9 mouse cellular contexts compared by ENCODE assay signal in genomic region chr4:132345843-132346212, GRCm38 (mm10). TPM values are rescaled to one million over a fixed set of nuclear protein-coding genes. Genes with fewer than 3 reads are reported as not detected.
DNase-seq lines count a peak whose midpoint lies in the region; ATAC-seq and TF ChIP-seq lines count a peak whose summit lies in the region.
"Had no signal": no experiment of that assay in that cellular context is flagged by ENCODE, and none has a peak within 500 bp of the region (broad histone marks: within the 10 kb centered on the region; RNA-seq: fewer than 3 reads in every experiment).

No protein-coding gene starts in this region.

- no peaks in the 10 kb centered on the region for H3K9me3 ChIP-seq in forebrain, embryonic 11.5 days (ENCODE audit: control insufficient read depth, low read length)
- no peaks in the 10 kb centered on the region for H3K9me3 ChIP-seq in limb, embryonic 12.5 days

- peak; percentile 54 for ATAC-seq in forebrain, embryonic 11.5 days (replicated peaks; ENCODE audit: low FRiP score)
- no peak for ATAC-seq in limb, embryonic 12.5 days (ENCODE audit: insufficient number of reproducible peaks, insufficient read depth, low FRiP score, low TSS enrichment, low read depth)

- no peak overlapping the region for H3K9ac ChIP-seq in forebrain, embryonic 11.5 days (ENCODE audit: low read length)
- no peak overlapping the region for H3K9ac ChIP-seq in limb, embryonic 12.5 days (replicated peaks)

- TF ChIP-seq POLR2A in olfactory bulb, adult 2 months (IDR thresholded peaks at IDR 0.05; ENCODE audit: insufficient read depth, low read depth, low read length) = no peak

- H3K36me3 ChIP-seq in forebrain, embryonic 11.5 days (ENCODE audit: control insufficient read depth, insufficient read depth, low read length) = no peaks in the 10 kb centered on the region
- H3K36me3 ChIP-seq in limb, embryonic 12.5 days = peaks cover 9% of the 10 kb centered on the region; the same call in 1 of the 2 replicates

- no peak for DNase-seq in layer of hippocampus, adult 2 months (ENCODE audit: low spot score in 2 of 2)
- no peak for DNase-seq in layer of hippocampus, adult 9-11 months
- DNase-seq in forebrain, embryonic 11.5 days (ENCODE audit: low spot score) = no peak
- no peak for DNase-seq in adrenal gland, postnatal 14 days
- DNase-seq in frontal cortex, postnatal 14 days (ENCODE audit: low spot score in 2 of 2) = no peak
- no peak for DNase-seq in lung, postnatal 25 days (ENCODE audit: low spot score)

- no peaks in the 10 kb centered on the region for H3K27me3 ChIP-seq in forebrain, embryonic 11.5 days (ENCODE audit: control insufficient read depth, insufficient read depth, low read length)
- H3K27me3 ChIP-seq in limb, embryonic 12.5 days = no peaks in the 10 kb centered on the region

- 0 out of 2 replicates have a peak overlapping the region, but pooled peaks have one; percentile 78 for H3K4me2 ChIP-seq in forebrain, embryonic 11.5 days (ENCODE audit: low read depth, low read length, severe bottlenecking)
- H3K4me2 ChIP-seq in limb, embryonic 12.5 days = peak overlapping the region; percentile 88; the same call in 1 of the 2 replicates

- peaks cover 2% of the 10 kb centered on the region; the same call in 1 of the 2 replicates for H3K4me1 ChIP-seq in forebrain, embryonic 11.5 days (replicated peaks; ENCODE audit: control insufficient read depth, insufficient read depth, low read length)
- H3K4me1 ChIP-seq in limb, embryonic 12.5 days (replicated peaks) = peaks cover 19% of the 10 kb centered on the region
- H3K4me1 ChIP-seq in olfactory bulb, adult 2 months (ENCODE audit: control insufficient read depth, insufficient read depth, low read length) = peaks cover 7% of the 10 kb centered on the region; the same call in 1 of the 2 replicates

- peak overlapping the region; percentile 72 for H3K4me3 ChIP-seq in layer of hippocampus, adult 2 months
- peak overlapping the region; percentile 82 for H3K4me3 ChIP-seq in forebrain, embryonic 11.5 days (ENCODE audit: low read depth, low read length)
- H3K4me3 ChIP-seq in limb, embryonic 12.5 days (replicated peaks) = peak overlapping the region; percentile 79
- H3K4me3 ChIP-seq in olfactory bulb, adult 2 months (ENCODE audit: insufficient read depth, low read depth, low read length) = peak overlapping the region; percentile 79

- peak overlapping the region; percentile 90 for H3K27ac ChIP-seq in layer of hippocampus, adult 2 months
- no peak overlapping the region for H3K27ac ChIP-seq in forebrain, embryonic 11.5 days (ENCODE audit: low read depth, low read length)
- no peak overlapping the region for H3K27ac ChIP-seq in limb, embryonic 12.5 days
- H3K27ac ChIP-seq in olfactory bulb, adult 2 months (ENCODE audit: insufficient read depth, low read depth, low read length) = no peak overlapping the region

- TF ChIP-seq CTCF in layer of hippocampus, adult 2 months (conservative IDR thresholded peaks at IDR 0.05) = no peak
- TF ChIP-seq CTCF in olfactory bulb, adult 2 months (IDR thresholded peaks at IDR 0.05; ENCODE audit: insufficient read depth, low read depth, low read length) = no peak

- WGBS in forebrain, embryonic 11.5 days = 45% methylated on average over 5 of the region's 5 CpGs
- WGBS in limb, embryonic 12.5 days = 47% methylated on average over 5 of the region's 5 CpGs
- 42% methylated on average over 5 of the region's 5 CpGs for WGBS in olfactory bulb, adult 2 months

RNA-seq across cellular contexts. Expression of gene Rcc1, which starts 7.6 kb away (rescaled TPM):
- 10 to 100 TPM; 12.8 to 13.6 TPM for total RNA-seq in layer of hippocampus, adult 2 months (2021)
- polyA plus RNA-seq in forebrain, embryonic 11.5 days (2014; fragmentation: Nextera tagmentation; extraction: Ambion mirVana) = 93.2 and 103 TPM in 2 replicates
- polyA plus RNA-seq in limb, embryonic 12.5 days (2016; fragmentation: Nextera tagmentation; extraction: Ambion mirVana) = 101 and 102 TPM in 2 replicates
- polyA plus RNA-seq in olfactory bulb, adult 2 months (2012; ENCODE audit: insufficient read depth, insufficient read length, low replicate concordance, missing spikeins) = not detected in 2 replicates
- 20.6 and 24.9 TPM in 2 replicates for total RNA-seq in adrenal gland, postnatal 14 days (2021)

RNA-seq across cellular contexts. Expression of gene Trnau1ap, which starts 16.5 kb away (rescaled TPM):
- total RNA-seq in layer of hippocampus, adult 2 months (2021) = 10 to 100 TPM; 20.7 to 26.0 TPM
- 88.9 and 89.5 TPM in 2 replicates for polyA plus RNA-seq in forebrain, embryonic 11.5 days (2014; fragmentation: Nextera tagmentation; extraction: Ambion mirVana)
- polyA plus RNA-seq in limb, embryonic 12.5 days (2016; fragmentation: Nextera tagmentation; extraction: Ambion mirVana) = 84.7 and 87.5 TPM in 2 replicates
- not detected in 2 replicates for polyA plus RNA-seq in olfactory bulb, adult 2 months (2012; ENCODE audit: insufficient read depth, insufficient read length, low replicate concordance, missing spikeins)
- total RNA-seq in adrenal gland, postnatal 14 days (2021) = 33.2 and 35.3 TPM in 2 replicates

RNA-seq across cellular contexts. Expression of gene Rab42, which starts 42.6 kb away (rescaled TPM):
- total RNA-seq in layer of hippocampus, adult 2 months (2021) = 1 to 10 TPM; 1.2 to 2.1 TPM
- polyA plus RNA-seq in forebrain, embryonic 11.5 days (2014; fragmentation: Nextera tagmentation; extraction: Ambion mirVana) = 1.1 and 1.2 TPM in 2 replicates
- 1.3 and 1.5 TPM in 2 replicates for polyA plus RNA-seq in limb, embryonic 12.5 days (2016; fragmentation: Nextera tagmentation; extraction: Ambion mirVana)
- not detected in 2 replicates for polyA plus RNA-seq in olfactory bulb, adult 2 months (2012; ENCODE audit: insufficient read depth, insufficient read length, low replicate concordance, missing spikeins)
- total RNA-seq in adrenal gland, postnatal 14 days (2021) = 0.93 and 3.5 TPM in 2 replicates
- total RNA-seq: hematopoietic stem cell, adult 5-6 weeks had no signal

Comparison
In these comparisons a context has a peak if more than half of its experiments do, and no peak if none do; other contexts are left out.
1. RNA of gene Trnau1ap, which starts 16.5 kb away (polyA plus RNA-seq): 88.9 to 89.5 TPM in forebrain, embryonic 11.5 days and 84.7 to 87.5 TPM in limb, embryonic 12.5 days; not detected in olfactory bulb, adult 2 months; every median in the first group is over 10 times any median in the second.
2. Peak in every context shown above with its lines, with median percentiles within 50 percentile points of each other: H3K4me3 ChIP-seq.